Mouse (Mus musculus) liver, embryonic 13.5 days (tissue): ENCODE results near the gene Zfp354b. TPM values are rescaled to one million over a fixed set of nuclear protein-coding genes. Genes with fewer than 3 reads are reported as not detected.

ENCODE experiments used
- ATAC-seq: fragments of 200-750 bp; cut with Nextera tagmentation; 2 replicates; pipeline ENCODE4 v1.8.0; 2017; ENCODE audit warnings: low read depth, mild to moderate bottlenecking, moderate number of reproducible peaks, moderate library complexity
- DNase-seq: peaks from one replicate; pipeline ENCODE4 v3.0.0; 2022
- H3K27ac ChIP-seq: fragments of 300-500 bp; sonication (generic); 2 replicates; pipeline ENCODE4 v1.5.1; 2015; ENCODE audit warnings: moderate library complexity, mild to moderate bottlenecking, inconsistent platforms
- H3K27me3 ChIP-seq: fragments of 300-500 bp; sonication (generic); 2 replicates; pipeline ENCODE4 v1.6.1; 2015; ENCODE audit warnings: mild to moderate bottlenecking, inconsistent platforms
- H3K36me3 ChIP-seq: fragments of 300-500 bp; sonication (generic); 2 replicates; pipeline ENCODE4 v1.6.1; 2015; ENCODE audit warnings: mild to moderate bottlenecking, inconsistent platforms
- H3K4me1 ChIP-seq: fragments of 300-500 bp; sonication (generic); replicated peaks from 2 replicates; pipeline ENCODE4 v1.6.1; 2015; ENCODE audit warnings: inconsistent platforms
- H3K4me2 ChIP-seq: fragments of 300-500 bp; sonication (generic); 2 replicates; pipeline ENCODE4 v1.6.1; 2015; ENCODE audit warnings: inconsistent platforms, mild to moderate bottlenecking, moderate library complexity
- H3K4me3 ChIP-seq: fragments of 300-500 bp; sonication (generic); replicated peaks from 2 replicates; pipeline ENCODE4 v1.5.1; 2015; ENCODE audit warnings: mild to moderate bottlenecking, inconsistent platforms
- H3K9ac ChIP-seq: fragments of 300-500 bp; sonication (generic); 2 replicates; pipeline ENCODE4 v1.6.1; 2015; ENCODE audit warnings: mild to moderate bottlenecking, inconsistent platforms
- H3K9me3 ChIP-seq: fragments of 300-500 bp; sonication (generic); replicated peaks from 2 replicates; pipeline ENCODE4 v1.6.1; 2016; ENCODE audit warnings: inconsistent platforms
- WGBS: fragments of 180-500 bp; shearing (Covaris S2); methylation state at CpG from one replicate; pipeline ENCODE4 v1.1.7; 2015; ENCODE audit not compliant: insufficient replicate concordance; 5-methylcytosine and 5-hydroxymethylcytosine counted together
- polyA plus RNA-seq: library from polyadenylated mRNA; unstranded; fragments of >200 nt; fragmentation: Nextera tagmentation; extraction: Ambion mirVana; gene quantifications from 2 replicates; pipeline ENCODE4 v1.2.1, GENCODE M21; 2015

Gene Zfp354b
- polyA plus RNA-seq, 1 experiment from 2014 or later = 0.10 TPM

- H3K4me1 ChIP-seq = peaks cover 13% of the 10 kb centered on the region
- no peak overlapping the region for H3K27ac ChIP-seq
- WGBS = 2% methylated on average over 16 of the region's 16 CpGs
- H3K36me3 ChIP-seq = no peaks in the 10 kb centered on the region
- H3K4me2 ChIP-seq = peak overlapping the region; percentile 87
- DNase-seq = no peak
- peak overlapping the region; percentile 64 for H3K9ac ChIP-seq
- no peaks in the 10 kb centered on the region for H3K9me3 ChIP-seq
- H3K4me3 ChIP-seq = peak overlapping the region; percentile 63
- 0 out of 2 replicates have a peak, but pooled peaks have one; percentile 38 for ATAC-seq
- peaks cover 25% of the 10 kb centered on the region for H3K27me3 ChIP-seq
These were observed 412 bp downstream of the Zfp354b start for GRCm38 (mm10) chr11:50931021-50931420.

GRCm38 (mm10) chr11:50930469-50931014 is 891 bp downstream of the Zfp354b start:
- ATAC-seq (no peak; the same call in 1 of the 2 replicates), DNase-seq (no peak)
- Histone ChIP-seq H3K27ac (no peak overlapping the region), H3K36me3 (no peaks in the 10 kb centered on the region), H3K4me3 (peak overlapping the region; percentile 63), H3K4me2 (peak overlapping the region; percentile 87), H3K9me3 (no peaks in the 10 kb centered on the region), H3K4me1 (peaks cover 13% of the 10 kb centered on the region), H3K9ac (peak overlapping the region; percentile 64), H3K27me3 (peaks cover 25% of the 10 kb centered on the region)
- WGBS = 15% methylated on average over 14 of the region's 14 CpGs

- no peak within 1 kb of the TSS; the same call in 1 of the 2 replicates for H3K27ac ChIP-seq
- peak within 1 kb of the TSS; percentile 76 for H3K9ac ChIP-seq
- ATAC-seq (peak; percentile 94), DNase-seq (peak; percentile 78)
- under 1% methylated on average over 47 of the region's 47 CpGs for WGBS
- no peaks in the 10 kb centered on the region; the same call in 1 of the 2 replicates for H3K4me1 ChIP-seq
- H3K4me3 ChIP-seq = peak within 1 kb of the TSS; percentile 74
- H3K9me3 ChIP-seq = no peaks in the 10 kb centered on the region
- H3K4me2 ChIP-seq = peak within 1 kb of the TSS; percentile 74
- H3K27me3 ChIP-seq = no peaks in the 10 kb centered on the region
- peaks cover 12% of the 10 kb centered on the region for H3K36me3 ChIP-seq
These were observed 15.6 kb downstream of the Zfp354b start, which contains the start of gene Zfp2 for GRCm38 (mm10) chr11:50915671-50916320. Zfp2 (minus strand) TSS chr11:50916165.

- Histone ChIP-seq H3K27me3 (no peaks in the 10 kb centered on the region), H3K4me1 (no peaks in the 10 kb centered on the region; the same call in 1 of the 2 replicates), H3K9me3 (no peaks in the 10 kb centered on the region), H3K4me2 (no peak overlapping the region), H3K9ac (no peak overlapping the region), H3K36me3 (peaks cover 23% of the 10 kb centered on the region), H3K4me3 (no peak overlapping the region), H3K27ac (no peak overlapping the region)
- DNase-seq = no peak
- WGBS = 66% methylated on average over 3 of the region's 3 CpGs
- no peak for ATAC-seq
These were observed 17.0 kb downstream of the Zfp354b start for GRCm38 (mm10) chr11:50914461-50914860.

- WGBS = 75% methylated on average over 1 of the region's 1 CpGs
- Histone ChIP-seq H3K4me2 (no peak overlapping the region), H3K9me3 (no peaks in the 10 kb centered on the region), H3K27me3 (no peaks in the 10 kb centered on the region), H3K27ac (no peak overlapping the region), H3K36me3 (peaks cover 23% of the 10 kb centered on the region), H3K4me3 (no peak overlapping the region), H3K9ac (no peak overlapping the region), H3K4me1 (no peaks in the 10 kb centered on the region; the same call in 1 of the 2 replicates)
- DNase-seq (no peak), ATAC-seq (no peak)
These were observed 18.1 kb downstream of the Zfp354b start for GRCm38 (mm10) chr11:50913301-50913700.

- H3K4me2 ChIP-seq = no peak overlapping the region
- no peak overlapping the region for H3K27ac ChIP-seq
- DNase-seq = no peak
- 76% methylated on average over 5 of the region's 5 CpGs for WGBS
- no peaks in the 10 kb centered on the region for H3K4me1 ChIP-seq
- H3K4me3 ChIP-seq = no peak overlapping the region
- H3K9ac ChIP-seq = no peak overlapping the region
- no peak for ATAC-seq
- no peaks in the 10 kb centered on the region for H3K27me3 ChIP-seq
- H3K36me3 ChIP-seq = peaks cover 70% of the 10 kb centered on the region
- no peaks in the 10 kb centered on the region for H3K9me3 ChIP-seq
These were observed 23.3 kb downstream of the Zfp354b start for GRCm38 (mm10) chr11:50908136-50908535.

- Histone ChIP-seq H3K4me2 (no peak overlapping the region), H3K27me3 (no peaks in the 10 kb centered on the region), H3K9me3 (peaks cover 32% of the 10 kb centered on the region), H3K9ac (no peak overlapping the region), H3K4me3 (no peak overlapping the region), H3K27ac (no peak overlapping the region), H3K36me3 (peaks cover 26% of the 10 kb centered on the region), H3K4me1 (no peaks in the 10 kb centered on the region)
- no peak for ATAC-seq
- DNase-seq = no peak
- WGBS = 39% methylated on average over 1 of the region's 1 CpGs
These were observed 34.1 kb downstream of the Zfp354b start for GRCm38 (mm10) chr11:50897359-50897758.

GRCm38 (mm10) chr11:50892441-50892840 is 39.0 kb downstream of the Zfp354b start:
- Histone ChIP-seq H3K9ac (no peak overlapping the region), H3K27ac (no peak overlapping the region), H3K9me3 (peaks cover 7% of the 10 kb centered on the region), H3K4me1 (no peaks in the 10 kb centered on the region), H3K4me3 (no peak overlapping the region), H3K4me2 (no peak overlapping the region), H3K27me3 (no peaks in the 10 kb centered on the region), H3K36me3 (no peaks in the 10 kb centered on the region)
- DNase-seq = no peak
- no peak for ATAC-seq
- 35% methylated on average over 2 of the region's 2 CpGs for WGBS

GRCm38 (mm10) chr11:50887390-50888128 is 43.9 kb downstream of the Zfp354b start, which contains the start of gene Zfp454:
Zfp454 (minus strand) TSS chr11:50887651.
- Histone ChIP-seq H3K4me3 (peak within 1 kb of the TSS; percentile 28), H3K27me3 (no peaks in the 10 kb centered on the region), H3K9me3 (no peaks in the 10 kb centered on the region; the same call in 1 of the 2 replicates), H3K4me2 (peak within 1 kb of the TSS; percentile 47), H3K36me3 (no peaks in the 10 kb centered on the region), H3K4me1 (no peaks in the 10 kb centered on the region), H3K9ac (peak within 1 kb of the TSS; percentile 45; the same call in 1 of the 2 replicates), H3K27ac (no peak within 1 kb of the TSS)
- WGBS = 7% methylated on average over 26 of the region's 26 CpGs
- DNase-seq (peak; percentile 11), ATAC-seq (peak; percentile 53)

GRCm38 (mm10) chr11:50886933-50887293 is 44.5 kb downstream of the Zfp354b start:
- Histone ChIP-seq H3K36me3 (no peaks in the 10 kb centered on the region), H3K9ac (peak overlapping the region; percentile 45; the same call in 1 of the 2 replicates), H3K9me3 (no peaks in the 10 kb centered on the region), H3K4me3 (peak overlapping the region; percentile 28), H3K27me3 (no peaks in the 10 kb centered on the region), H3K4me2 (peak overlapping the region; percentile 47), H3K4me1 (no peaks in the 10 kb centered on the region), H3K27ac (no peak overlapping the region)
- ATAC-seq = no peak
- WGBS = 26% methylated on average over 9 of the region's 10 CpGs
- DNase-seq = no peak

- no peaks in the 10 kb centered on the region for H3K27me3 ChIP-seq
- H3K4me2 ChIP-seq = peak overlapping the region; percentile 47; the same call in 1 of the 2 replicates
- H3K36me3 ChIP-seq = no peaks in the 10 kb centered on the region
- H3K4me1 ChIP-seq = no peaks in the 10 kb centered on the region
- DNase-seq = no peak
- WGBS = 46% methylated on average over 8 of the region's 8 CpGs
- no peak overlapping the region for H3K9ac ChIP-seq
- H3K4me3 ChIP-seq = 0 out of 2 replicates have a peak overlapping the region, but pooled peaks have one; percentile 28
- no peak for ATAC-seq
- H3K9me3 ChIP-seq = no peaks in the 10 kb centered on the region
- no peak overlapping the region for H3K27ac ChIP-seq
These were observed 45.1 kb downstream of the Zfp354b start for GRCm38 (mm10) chr11:50886231-50886932.
